Mouse (Mus musculus) megakaryocyte-erythroid progenitor cell, adult 5-6 weeks (primary cell): ENCODE results near the gene Fmc1. TPM values are rescaled to one million over a fixed set of nuclear protein-coding genes. Genes with fewer than 3 reads are reported as not detected.
A peak's percentile ranks its signal among the peaks of the same experiment; 100 is the strongest.
"Not testable (repeated sequence)": the region's sequence is repeated elsewhere in the genome, so short reads cannot be mapped to it uniquely, and the experiment has no call there.

ENCODE experiments used
- ATAC-seq: replicated peaks from 2 replicates; pipeline ENCODE4 v1.8.0; 2016; ENCODE audit warnings: mild to moderate bottlenecking, inconsistent platforms; ENCODE audit not compliant: severe bottlenecking, poor library complexity, low FRiP score, low TSS enrichment
- total RNA-seq, 2 experiments: library from RNA; stranded (forward) in 1 of 2; stranded (reverse) in 1 of 2; fragments of 200-1000, 215-1000 nt in 1 of 2; fragments of >200 nt in 1 of 2; fragmentation: Nextera tagmentation in 1 of 2; gene quantifications; 2 replicates each; pipeline ENCODE4 v1.2.3; 2014 to 2017

Fmc1 gene
- total RNA-seq (2014; fragmentation: Nextera tagmentation) (113 and 175 TPM in 2 replicates), total RNA-seq (2017) (34.6 and 43.6 TPM in 2 replicates)

DNA sequence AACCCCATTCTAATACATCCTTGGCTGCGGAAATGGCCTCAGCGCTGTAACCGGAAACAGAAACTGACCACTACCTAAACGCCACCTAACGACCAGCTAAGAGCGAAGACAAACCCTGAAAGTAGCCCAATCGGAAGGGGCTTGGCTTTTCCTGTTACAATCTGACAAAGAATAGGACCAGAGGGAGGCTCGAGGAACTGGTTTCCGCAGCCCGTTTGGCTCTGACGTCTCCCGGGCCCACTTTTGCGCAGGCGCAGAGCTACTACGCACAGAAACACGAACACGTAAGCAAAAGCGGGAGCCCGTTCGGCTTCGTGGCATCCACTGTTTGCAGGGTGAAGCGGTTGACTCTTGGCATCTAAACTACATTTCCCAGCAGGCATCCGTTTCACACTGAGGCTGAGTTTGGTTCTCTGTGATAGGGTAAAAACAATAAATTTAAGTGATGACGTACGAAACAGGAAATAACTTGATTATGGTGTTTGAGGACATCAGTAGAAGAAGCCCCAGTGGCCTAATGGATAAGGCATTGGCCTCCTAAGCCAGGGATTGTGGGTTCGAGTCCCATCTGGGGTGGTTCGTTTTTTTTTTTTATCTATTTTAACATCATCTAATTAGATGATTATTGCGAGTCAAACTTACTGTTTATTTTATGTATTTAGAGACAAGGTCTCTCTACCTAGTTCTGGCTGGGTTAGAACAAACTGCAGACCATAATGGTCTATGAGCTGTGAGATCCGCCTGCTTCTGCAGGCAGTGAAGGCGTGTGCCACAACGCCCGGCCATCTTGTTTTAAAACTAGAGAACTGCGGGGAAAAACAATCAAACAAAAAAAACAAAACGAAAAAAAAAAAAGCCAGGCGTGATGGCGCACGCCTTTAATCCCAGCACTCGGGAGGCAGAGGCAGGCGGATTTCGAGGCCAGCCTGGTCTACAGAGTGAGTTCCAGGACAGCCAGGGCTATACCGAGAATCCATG, at the start of gene Fmc1:
TSS of gene Fmc1 (plus strand) at position 75 of the 978 bp plus-strand sequence.
- peak; percentile 81 for ATAC-seq

DNA sequence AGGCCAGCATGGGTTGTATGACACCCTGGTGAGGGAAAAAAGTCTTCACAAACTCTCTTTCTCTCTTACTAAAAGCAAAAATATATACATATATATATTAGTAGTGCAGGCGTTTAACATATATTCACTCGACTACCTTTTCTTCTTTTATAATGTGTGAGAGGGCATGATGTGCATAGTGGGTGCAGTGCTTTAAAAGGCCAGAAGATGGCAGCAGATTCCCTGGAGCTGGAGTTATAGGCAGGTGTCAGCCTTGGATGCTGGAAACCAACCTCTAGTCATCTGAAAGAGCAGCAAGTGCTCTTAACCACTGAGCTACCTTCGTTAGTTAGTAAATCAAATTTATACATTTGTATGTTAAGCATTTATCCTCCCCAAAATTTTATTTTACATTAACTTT, 40.8 kb upstream of the Fmc1 start:
- ATAC-seq, result peak; percentile 83

DNA sequence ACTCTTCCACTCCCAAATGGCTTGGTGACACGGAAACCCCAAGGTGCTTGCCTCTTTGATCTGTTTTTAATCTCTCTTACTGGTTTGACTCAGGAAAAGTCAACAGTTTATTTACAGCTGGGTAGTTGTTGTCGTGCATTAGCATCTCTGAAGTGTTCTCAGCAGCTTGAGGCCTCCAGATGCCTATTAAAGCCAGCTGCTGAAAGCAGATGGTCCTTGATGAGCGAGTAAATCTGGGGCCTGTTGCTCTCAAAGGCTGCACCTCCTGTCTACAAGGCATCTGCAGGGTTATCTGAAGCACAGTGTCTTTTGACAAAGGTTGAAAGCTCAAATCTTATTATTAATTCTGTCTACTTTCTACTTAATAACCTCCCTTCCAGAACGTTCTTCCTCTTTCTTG, 37.7 kb upstream of the Fmc1 start:
- ATAC-seq, result no peak

DNA sequence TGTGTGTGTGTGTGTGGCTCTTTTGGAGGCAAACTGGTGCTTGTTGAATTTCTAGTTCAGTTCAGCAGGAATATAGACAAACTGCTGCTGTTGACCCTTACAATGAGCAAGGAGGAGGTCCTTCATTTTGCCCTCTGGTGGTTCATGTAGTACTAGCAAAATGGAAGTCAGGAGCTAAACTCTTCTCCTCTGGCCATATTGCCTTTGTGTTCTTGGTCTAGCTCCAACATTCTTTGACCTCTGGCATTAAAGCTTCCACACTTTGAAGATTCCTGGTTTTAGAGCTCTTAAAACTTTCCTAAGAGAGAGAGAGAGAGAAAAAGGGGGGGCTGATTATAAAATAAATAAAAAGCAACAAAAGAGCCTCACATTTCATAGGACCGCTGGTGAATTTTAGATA, 21.2 kb upstream of the Fmc1 start:
- no peak for ATAC-seq

DNA sequence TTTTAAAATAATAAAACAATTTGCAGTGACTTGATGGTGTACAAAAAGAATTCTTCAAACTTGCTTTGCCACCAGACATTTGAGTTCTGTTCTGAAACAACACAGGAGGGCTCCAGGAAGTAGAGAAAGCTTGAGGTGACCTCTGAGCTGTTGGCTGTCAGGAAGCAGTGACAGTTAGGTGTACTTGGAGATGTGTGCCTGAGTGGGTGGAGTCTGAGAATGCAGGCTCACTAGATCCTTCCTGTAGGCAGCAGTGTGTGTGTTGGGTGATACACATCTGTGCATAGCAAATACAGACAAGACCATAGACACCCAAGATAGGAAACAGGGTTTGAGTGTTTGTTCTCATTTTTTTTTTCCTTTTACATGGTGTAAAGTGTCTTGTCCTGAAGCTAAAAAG, 20.5 kb upstream of the Fmc1 start:
- ATAC-seq, result peak; percentile 76

DNA sequence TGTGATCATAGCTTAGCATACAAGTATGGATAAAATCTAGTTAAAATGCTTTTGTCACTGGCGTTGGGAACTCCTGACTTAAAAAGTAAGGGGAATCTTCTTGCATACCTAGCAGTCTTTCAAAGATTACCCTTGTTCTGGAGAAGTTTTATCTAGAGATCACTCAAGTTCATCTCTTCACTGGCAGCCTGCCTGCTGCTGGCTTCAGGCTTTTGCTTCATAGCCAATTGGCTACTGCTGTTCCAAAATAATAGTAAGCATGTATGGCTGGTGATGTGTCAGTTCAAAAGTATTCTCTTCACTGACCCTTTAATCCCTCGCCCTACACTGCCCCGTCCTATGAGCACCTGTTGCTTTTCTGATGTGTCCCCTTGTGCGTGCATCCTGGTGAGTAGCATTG, 18.1 kb upstream of the Fmc1 start:
- no peak for ATAC-seq

DNA sequence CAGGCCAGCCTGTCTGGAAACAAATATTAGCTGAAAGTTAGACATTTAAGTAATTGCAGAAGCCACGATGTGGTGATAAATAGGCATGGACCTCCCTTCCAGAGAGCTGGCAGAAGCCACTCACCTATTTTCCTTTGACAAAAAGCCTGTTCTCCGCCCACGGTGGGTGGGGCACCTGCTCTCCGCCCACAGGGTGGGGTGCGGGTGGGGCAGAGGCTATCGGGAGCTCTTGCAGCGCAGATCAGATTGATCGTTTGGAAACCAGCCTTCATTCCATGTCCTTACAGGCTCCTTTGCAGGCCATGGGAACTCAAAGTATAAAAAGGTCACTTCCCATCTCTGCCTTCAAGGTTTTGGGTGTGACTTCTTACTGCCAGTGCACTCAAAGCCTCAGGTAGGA, 9.5 kb upstream of the Fmc1 start:
- ATAC-seq, result peak; percentile 71

DNA sequence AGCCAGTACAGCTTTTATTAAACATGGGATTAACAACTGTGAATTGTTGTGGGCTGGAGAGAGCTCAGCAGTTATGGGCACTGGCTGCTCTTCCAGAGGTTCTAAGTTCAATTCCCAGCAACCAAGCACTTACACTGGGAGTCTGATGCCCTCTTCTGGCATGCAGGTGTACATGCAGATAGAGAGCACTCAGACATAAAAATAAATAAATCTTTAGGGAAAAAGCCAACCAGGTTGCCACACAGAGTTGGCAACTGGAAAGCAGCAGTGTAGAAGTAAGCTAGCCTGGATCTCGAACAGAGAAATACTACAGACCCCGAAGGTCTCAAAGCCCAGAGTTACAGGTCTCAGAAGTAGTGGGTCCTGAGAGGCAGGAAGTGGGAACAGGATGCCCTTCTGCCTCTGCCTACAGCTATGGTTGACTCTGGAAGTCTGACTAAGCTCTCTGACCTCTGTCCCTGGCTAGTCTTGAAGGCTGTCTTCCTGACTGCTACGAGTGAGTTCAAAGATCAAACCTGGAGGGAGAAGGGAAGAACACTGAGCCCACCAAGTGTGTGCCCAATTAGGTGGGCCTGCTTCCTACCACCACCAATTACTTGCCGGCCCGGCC, 2.0 kb upstream of the Fmc1 start:
- no peak for ATAC-seq

DNA sequence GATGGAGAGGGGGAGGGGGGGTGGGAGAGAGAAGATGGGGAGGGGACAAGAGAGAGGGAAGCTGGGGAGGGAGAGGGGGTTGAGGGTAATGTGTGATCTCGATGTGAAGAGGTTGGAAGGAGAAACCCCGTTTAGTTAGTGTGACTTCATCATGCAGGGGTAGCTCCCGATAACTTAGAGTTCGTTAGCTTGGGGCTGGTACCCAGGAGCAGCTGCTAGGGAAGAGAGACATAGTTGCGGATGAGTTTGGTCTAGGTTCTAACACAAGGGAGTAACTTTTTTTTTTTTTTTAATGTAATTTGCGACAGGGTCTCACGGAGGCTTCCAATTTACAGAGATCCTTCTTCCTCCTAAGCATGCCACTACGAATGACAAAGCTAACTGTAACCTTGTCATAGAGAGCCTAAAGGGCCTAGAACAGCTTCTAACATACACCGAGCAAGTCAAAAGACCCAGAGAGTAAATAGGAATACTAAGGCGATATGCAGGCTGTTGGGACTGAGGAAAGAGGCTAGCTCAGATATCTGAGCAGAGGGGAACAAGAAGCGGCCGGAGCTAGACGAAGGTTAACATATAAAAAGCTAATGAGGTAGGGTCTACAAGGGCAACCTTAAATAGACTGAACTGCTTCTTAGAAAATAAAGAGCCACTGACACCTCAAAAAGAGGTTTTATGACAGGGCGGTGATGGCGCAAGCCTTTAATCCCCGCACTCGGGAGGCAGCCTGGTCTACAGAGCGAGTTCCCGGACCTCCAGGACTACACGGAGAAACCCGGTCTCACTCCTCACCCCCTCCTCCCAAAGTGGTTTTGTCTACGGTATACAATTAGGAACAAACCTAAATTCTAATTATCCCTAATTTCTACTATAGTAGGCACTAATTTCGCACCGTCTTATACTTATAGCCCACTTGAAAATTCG, 542 bp upstream of the Fmc1 start:
- 0 out of 2 replicates have a peak, but pooled peaks have one; percentile 9 for ATAC-seq

DNA sequence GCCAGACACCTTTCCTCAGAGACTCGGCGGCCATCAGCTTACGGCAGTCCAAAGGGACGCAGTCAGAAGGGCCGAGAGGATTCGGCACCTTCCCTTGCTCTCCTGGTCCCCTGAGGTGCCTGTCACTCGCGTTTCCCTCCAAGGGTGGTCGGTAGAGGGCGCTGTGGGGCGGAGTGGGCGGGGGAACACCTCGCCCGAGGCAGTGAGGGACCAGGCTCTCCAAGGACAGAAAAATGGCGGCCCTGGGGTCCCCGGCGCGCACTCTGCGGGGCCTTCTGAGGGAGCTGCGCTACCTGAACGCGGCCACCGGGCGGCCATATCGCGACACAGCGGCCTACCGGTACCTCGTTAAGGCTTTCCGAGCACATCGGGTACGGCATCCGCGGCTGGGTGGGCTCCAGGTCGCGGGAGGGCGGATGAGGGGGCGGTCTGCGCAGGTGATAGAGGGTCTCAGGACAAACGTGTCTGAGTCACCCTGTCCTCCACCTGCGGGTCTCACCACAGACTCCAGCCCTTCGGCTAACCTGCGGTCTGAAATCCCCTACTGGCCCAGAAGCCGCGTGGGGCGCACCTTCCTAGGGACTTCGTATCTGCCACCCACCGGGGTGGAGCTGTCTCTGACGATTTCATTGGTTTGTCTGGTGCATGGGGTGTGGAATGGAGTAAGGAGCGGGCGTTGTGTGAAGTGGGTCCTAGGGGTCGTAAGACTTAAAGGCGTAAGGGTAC, 1.5 kb downstream of the Fmc1 start:
- ATAC-seq, result peak; percentile 72

DNA sequence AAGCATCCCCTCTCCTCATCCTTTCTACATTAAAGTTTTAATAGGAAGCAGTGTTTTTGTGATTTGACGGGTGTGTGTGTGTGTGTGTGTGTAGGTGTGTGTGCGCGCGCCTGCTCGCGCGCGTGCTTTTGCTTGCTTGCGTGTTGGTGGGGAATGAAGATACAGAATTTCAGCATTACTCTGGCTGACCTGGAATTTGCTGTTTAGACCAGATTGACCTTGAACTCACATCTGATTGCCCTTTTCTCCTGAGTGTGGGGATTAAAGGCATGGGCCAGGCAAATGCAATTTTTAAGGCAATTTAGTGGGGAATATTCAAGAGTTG, 2.0 kb downstream of the Fmc1 start:
- no peak for ATAC-seq

DNA sequence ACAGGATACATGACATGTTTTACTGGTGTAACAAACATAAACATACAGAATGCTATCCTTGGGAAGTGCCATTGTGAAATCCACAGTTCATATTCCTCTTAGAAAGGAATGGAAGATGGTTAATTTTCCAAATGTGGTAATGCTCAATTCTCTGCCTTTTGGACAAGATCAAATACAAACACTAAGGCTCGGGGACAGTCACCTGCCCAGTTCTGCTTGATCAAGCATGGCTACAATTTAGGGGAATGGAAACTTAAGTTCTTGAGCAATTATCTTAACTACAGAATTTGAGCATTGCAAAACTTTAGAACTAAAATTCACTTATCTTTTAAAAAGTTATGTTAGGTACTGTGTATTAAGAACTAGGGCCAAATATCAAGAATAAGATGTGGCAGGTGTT, 2.5 kb downstream of the Fmc1 start:
- no peak for ATAC-seq

DNA sequence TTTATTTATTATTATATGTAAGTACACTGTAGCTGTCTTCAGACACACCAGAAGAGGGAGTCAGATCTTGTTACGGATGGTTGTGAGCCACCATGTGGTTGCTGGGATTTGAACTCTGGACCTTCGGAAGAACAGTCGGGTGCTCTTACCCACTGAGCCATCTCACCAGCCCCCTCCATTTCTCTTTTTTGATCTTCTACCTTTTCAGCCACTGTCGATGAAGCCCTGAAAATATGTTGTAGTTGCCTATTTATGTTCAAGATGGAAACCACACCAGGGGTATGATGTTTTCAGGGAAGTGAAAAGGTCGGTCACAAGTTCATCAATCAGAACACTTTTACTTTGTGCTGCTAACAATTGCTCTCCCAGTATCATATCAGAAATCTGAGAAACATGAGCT, 10.8 kb downstream of the Fmc1 start:
- not testable (repeated sequence) for ATAC-seq

DNA sequence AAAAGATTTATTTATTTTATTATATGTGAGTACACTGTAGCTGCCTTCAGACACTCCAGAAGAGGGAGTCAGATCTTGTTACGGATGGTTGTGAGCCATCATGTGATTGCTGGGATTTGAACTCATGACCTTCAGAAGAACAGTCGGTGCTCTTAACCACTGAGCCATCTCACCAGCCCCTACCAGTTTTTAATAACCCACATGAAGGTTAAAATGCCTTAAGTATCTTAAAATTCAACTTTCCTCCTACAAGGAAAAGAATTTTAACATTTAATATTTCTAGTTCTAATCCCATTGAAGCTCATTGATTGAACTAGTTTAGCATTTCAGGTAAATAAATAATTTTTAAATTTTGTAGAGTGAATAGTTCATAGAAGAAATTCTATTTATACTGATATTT, 13.7 kb downstream of the Fmc1 start:
- ATAC-seq, result not testable (repeated sequence)

DNA sequence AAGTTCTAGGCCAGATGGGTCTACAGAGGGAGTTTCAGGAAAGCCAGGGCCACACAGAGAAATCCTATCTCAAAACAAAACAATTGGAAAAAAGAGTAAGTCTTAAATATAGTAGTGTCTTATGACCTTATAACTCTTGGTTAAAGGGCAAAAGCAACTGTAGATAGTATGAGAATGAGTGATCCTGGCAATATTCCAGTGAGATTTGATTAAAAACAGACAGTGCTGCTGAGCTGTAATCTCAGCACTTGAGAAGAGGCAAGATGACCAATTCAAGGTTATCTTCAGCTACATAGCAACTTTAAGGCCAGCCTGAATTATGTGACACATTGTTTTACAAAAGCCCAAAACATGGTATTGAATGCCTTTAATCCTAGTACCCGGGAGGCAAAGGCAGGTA, 14.4 kb downstream of the Fmc1 start:
- no peak for ATAC-seq

DNA sequence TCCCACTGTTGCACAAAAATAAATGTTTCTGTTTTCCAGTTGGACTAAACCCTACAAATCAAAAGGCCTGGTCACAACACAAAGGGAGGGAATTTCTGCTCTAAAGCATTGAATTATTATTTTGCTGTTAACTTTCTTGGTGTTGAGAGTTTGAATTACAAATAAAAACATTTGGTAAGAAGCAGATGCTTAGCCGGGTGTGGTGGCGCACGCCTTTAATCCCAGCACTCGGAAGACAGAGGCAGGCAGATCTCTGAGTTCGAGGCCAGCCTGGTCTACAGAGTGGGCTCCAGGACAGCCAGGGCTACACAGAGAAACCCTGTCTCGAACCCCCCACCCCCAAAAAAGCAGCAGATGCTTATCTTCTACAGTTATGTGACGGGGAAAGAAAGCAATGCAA, 15.3 kb downstream of the Fmc1 start:
- not testable (repeated sequence) for ATAC-seq

DNA sequence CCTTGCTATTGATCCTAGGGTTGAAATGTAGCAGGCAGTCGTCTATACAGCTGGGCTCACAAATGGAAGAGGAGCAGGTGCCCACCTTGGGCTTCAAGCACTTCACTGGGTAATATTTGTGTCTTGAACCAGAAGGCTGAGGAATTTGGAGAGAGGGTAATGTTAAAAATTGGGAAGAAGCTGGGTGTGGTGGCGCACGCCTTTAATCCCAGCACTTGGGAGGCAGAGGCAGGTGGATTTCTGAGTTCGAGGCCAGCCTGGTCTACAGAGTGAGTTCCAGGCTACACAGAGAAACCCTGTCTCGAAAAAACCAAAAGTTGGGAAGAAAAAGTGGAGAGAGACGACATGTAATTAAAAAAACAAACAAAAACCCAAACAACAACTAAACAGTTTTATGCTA, 16.5 kb downstream of the Fmc1 start:
- ATAC-seq, result not testable (repeated sequence)

DNA sequence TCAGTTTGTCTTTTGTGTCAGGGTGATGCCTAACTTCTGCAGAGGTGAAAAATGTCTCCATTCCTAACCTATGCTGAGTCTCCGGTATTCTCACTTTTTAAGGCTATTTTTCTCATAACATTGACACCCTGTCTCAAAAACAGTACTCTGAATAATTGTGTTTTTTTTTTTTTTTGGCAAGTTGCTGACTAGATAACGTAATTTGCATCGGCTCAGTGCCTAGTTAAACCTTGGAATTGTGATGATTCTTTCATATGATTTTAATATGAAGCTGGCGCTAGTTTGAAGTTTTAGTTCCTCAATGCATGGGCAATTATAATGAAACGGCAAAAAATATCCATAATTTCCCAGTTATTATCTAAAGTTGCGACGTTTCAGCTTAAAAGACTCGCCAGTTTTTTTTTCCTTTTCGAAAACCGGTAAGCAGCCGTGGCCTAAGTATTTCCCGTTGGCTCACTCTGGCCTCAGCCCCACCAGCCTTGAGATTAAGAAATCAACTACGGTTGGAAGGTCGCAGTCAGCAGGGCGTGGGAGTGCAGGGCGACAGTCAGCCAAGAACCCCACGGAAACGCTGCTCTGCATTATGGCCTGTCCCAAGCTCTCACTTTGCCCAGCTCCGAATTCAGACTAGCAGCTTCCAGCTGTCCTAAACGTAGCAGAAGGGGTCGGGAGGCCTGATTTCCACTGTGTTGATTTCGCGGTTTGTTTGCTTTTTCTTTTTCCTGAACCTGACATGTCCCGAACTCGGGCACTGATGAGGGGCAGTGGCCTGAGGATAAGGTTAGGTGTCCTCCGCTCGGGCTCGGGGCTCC, 17.2 kb downstream of the Fmc1 start:
- ATAC-seq, result peak; percentile 67
